Mouse (Mus musculus): ENCODE data around the gene Parp12. TPM values are rescaled to one million over a fixed set of nuclear protein-coding genes. Genes with fewer than 3 reads are reported as not detected.

Gene Parp12
- total and polyA plus RNA-seq, 2 experiments from 2014 or later, result 3.1 to 4.2 TPM

DNA sequence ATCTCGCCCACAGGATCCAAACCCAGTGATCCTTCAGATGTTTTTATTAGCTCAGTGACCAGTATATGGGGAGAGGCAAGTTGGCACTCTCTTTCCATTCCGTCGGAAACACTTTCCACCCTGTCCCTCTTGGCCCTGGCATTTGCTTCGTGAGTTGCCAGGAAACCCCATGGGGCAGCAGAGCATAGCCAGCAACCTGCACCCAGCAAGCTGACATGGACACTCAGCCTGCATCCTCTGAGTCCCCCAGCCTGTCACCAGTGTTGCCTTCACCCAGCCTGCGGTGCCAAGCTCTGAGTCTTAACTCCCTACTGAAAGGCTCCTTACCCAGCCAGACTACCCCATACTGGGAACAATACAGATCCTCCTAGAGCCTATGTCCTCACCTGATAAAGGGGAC lies 69.0 kb downstream of the Parp12 start:
- H3K4me1 ChIP-seq (ENCODE audit: insufficient read depth, low read length), result 0 out of 2 replicates have a peak, but pooled peaks cover 5% of the 10 kb centered on the region
- H3K4me2 ChIP-seq (ENCODE audit: low read depth, low read length, poor library complexity, severe bottlenecking), result no peak overlapping the region
- H3K9me3 ChIP-seq (ENCODE audit: low read length), result no peaks in the 10 kb centered on the region
- no peaks in the 10 kb centered on the region for H3K36me3 ChIP-seq (ENCODE audit: insufficient read depth, low read length)
- no peak overlapping the region for H3K9ac ChIP-seq (replicated peaks; ENCODE audit: low read length, poor library complexity, severe bottlenecking)
- 57% methylated on average over 5 of the region's 5 CpGs for WGBS
- ATAC-seq (ENCODE audit: low FRiP score) (no peak), DNase-seq (ENCODE audit: low spot score) (no peak)
- no peak for TF ChIP-seq CTCF (IDR thresholded peaks at IDR 0.05)
- no peak overlapping the region for H3K4me3 ChIP-seq (ENCODE audit: low read depth, low read length)
- no peaks in the 10 kb centered on the region for H3K27me3 ChIP-seq (ENCODE audit: insufficient read depth, low read length)
- no peak overlapping the region for H3K27ac ChIP-seq (ENCODE audit: low read depth, low read length)

DNA sequence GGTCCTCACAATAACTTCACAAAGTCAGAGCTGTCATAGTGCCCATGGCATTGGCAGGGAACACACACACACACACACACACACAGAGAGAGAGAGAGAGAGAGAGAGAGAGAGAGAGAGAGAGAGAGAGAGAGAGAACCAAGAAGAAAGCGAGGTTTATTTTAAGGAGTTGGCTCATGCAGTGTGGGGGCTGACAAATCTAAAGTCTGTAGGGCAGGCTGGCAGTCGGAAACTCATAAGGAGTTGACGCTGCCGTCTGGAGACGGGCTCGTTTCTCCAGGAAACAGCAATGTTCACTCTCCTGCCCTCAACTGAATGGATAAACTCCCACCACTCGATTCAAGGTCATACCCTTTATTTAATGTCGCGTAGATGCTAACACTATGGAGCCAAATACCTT lies 77.7 kb downstream of the Parp12 start:
- H3K36me3 ChIP-seq (ENCODE audit: insufficient read depth, low read length), result no peaks in the 10 kb centered on the region
- H3K4me1 ChIP-seq (ENCODE audit: insufficient read depth, low read length), result peaks cover 4% of the 10 kb centered on the region; the same call in 1 of the 2 replicates
- TF ChIP-seq CTCF (IDR thresholded peaks at IDR 0.05), result no peak
- WGBS, result 84% methylated on average over 9 of the region's 9 CpGs
- H3K27me3 ChIP-seq (ENCODE audit: insufficient read depth, low read length), result no peaks in the 10 kb centered on the region
- no peak overlapping the region for H3K4me2 ChIP-seq (ENCODE audit: low read depth, low read length, poor library complexity, severe bottlenecking)
- no peaks in the 10 kb centered on the region for H3K9me3 ChIP-seq (ENCODE audit: low read length)
- no peak overlapping the region for H3K27ac ChIP-seq (ENCODE audit: low read depth, low read length)
- H3K9ac ChIP-seq (replicated peaks; ENCODE audit: low read length, poor library complexity, severe bottlenecking), result no peak overlapping the region
- no peak for DNase-seq (ENCODE audit: low spot score)
- no peak for ATAC-seq (ENCODE audit: low FRiP score)
- H3K4me3 ChIP-seq (ENCODE audit: low read depth, low read length), result no peak overlapping the region

Other genes starting within 250 kb of the Parp12 start
- 1.8 and 3.1 TPM in 2 replicates for gene Tbxas1, start 242.9 kb downstream of the Parp12 start, total RNA-seq (2014; rRNA removed)
- 1.4 and 2.2 TPM in 2 replicates for gene Tbxas1, start 242.9 kb downstream of the Parp12 start, polyA plus RNA-seq (2015; fragmentation: Nextera tagmentation; extraction: Ambion mirVana)
- gene Hipk2, start 242.2 kb downstream of the Parp12 start, total RNA-seq (2014; rRNA removed), result 64.7 and 71.0 TPM in 2 replicates
- gene Hipk2, start 242.2 kb downstream of the Parp12 start, polyA plus RNA-seq (2015; fragmentation: Nextera tagmentation; extraction: Ambion mirVana), result 22.0 and 24.3 TPM in 2 replicates
- gene Kdm7a, start 88.4 kb upstream of the Parp12 start, total RNA-seq (2014; rRNA removed), result 5.4 and 7.8 TPM in 2 replicates
- gene Kdm7a, start 88.4 kb upstream of the Parp12 start, polyA plus RNA-seq (2015; fragmentation: Nextera tagmentation; extraction: Ambion mirVana), result 1.1 and 1.5 TPM in 2 replicates

All from midbrain, postnatal 0 days (tissue).